Comparison of ENCODE assay signal across 18 mouse cellular contexts in genomic region chr7:29230560-29230959, GRCm38 (mm10). TPM values are rescaled to one million over a fixed set of nuclear protein-coding genes. Genes with fewer than 3 reads are reported as not detected.
"Had no signal": no experiment of that assay in that cellular context is flagged by ENCODE, and none has a peak within 500 bp of the region (broad histone marks: within the 10 kb centered on the region; RNA-seq: fewer than 3 reads in every experiment).

No protein-coding gene starts in this region.

- H3K36me3 ChIP-seq: neural tube, embryonic 15.5 days had no signal

- H3K4me2 ChIP-seq: neural tube, embryonic 15.5 days had no signal

- H3K9me3 ChIP-seq: limb, embryonic 15.5 days; neural tube, embryonic 15.5 days had no signal

- H3K4me3 ChIP-seq: myocyte; neural tube, embryonic 15.5 days had no signal

- H3K9ac ChIP-seq: limb, embryonic 15.5 days; liver, embryonic 14.5 days; neural tube, embryonic 15.5 days had no signal

- H3K27ac ChIP-seq: kidney, postnatal 0 days; limb, embryonic 15.5 days; liver, embryonic 14.5 days; neural tube, embryonic 15.5 days had no signal

- DNase-seq: kidney, adult 9 months; kidney, postnatal 36 days; layer of hippocampus, adult 9-11 months; layer of hippocampus, postnatal 36 days; lung, postnatal 4 days; midbrain, embryonic 14.5 days; right cerebral cortex, adult 18-20 months; right cerebral cortex, postnatal 25 days; thymus, postnatal 36 days had no signal

RNA-seq across cellular contexts. Expression of gene Kcnk6, which starts 1.8 kb away (rescaled TPM):
- total RNA-seq: megakaryocyte-erythroid progenitor cell, adult 5-6 weeks had no signal

RNA-seq across cellular contexts. Expression of gene Catsperg1, which starts 16.7 kb away (rescaled TPM):
- polyA plus RNA-seq: myocyte had no signal

RNA-seq across cellular contexts. Expression of gene 2200002D01Rik, which starts 17.7 kb away (rescaled TPM):
- total RNA-seq: layer of hippocampus, adult 18-20 months; layer of hippocampus, postnatal 36 days; left cerebral cortex, adult 8-10 months; left cerebral cortex, postnatal 25 days had no signal
